Mouse (Mus musculus) thymus, adult 2 months (tissue): ENCODE measurements around the gene Ppox.

Source experiments
- CTCF ChIP-seq: fragments of 200-500 bp; IDR thresholded peaks from 2 replicates; pipeline ENCODE4 v1.5.1; 2012; ENCODE audit warnings: mild to moderate bottlenecking, control low read depth, low read length, moderate library complexity, borderline replicate concordance; ENCODE audit not compliant: control insufficient read depth, poor library complexity, insufficient read depth; ENCODE audit errors: extremely low read depth
- POLR2A ChIP-seq: fragments of 200-500 bp; IDR thresholded peaks from 2 replicates; pipeline ENCODE4 v1.6.1; 2012; ENCODE audit warnings: mild to moderate bottlenecking, low read length, control low read depth, moderate library complexity; ENCODE audit not compliant: control insufficient read depth, poor library complexity, insufficient read depth; ENCODE audit errors: extremely low read depth

DNA sequence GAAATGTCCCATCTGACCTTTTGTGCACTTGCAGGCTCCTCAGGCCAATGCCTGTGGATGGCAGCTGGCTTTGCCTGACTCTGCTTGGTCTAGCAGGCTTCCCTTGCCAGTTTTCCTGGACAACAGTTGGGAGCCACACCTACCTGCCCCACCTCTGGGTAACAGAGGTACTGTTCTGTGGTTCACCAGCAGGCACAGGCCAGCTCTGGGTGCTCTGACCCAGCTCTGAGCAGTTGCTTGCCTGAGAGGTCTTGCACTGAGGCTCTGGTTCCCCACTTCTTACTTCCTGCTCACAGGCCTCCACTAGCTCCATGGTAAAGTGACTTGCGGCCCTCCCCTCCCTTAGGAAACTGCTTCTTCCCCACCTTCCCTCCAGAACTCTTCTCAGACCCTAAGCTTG lies 41.0 kb upstream of the Ppox start:
- TF ChIP-seq POLR2A (no peak), CTCF (no peak)
